9 mouse cellular contexts compared by ENCODE assay signal in the genomic region with DNA sequence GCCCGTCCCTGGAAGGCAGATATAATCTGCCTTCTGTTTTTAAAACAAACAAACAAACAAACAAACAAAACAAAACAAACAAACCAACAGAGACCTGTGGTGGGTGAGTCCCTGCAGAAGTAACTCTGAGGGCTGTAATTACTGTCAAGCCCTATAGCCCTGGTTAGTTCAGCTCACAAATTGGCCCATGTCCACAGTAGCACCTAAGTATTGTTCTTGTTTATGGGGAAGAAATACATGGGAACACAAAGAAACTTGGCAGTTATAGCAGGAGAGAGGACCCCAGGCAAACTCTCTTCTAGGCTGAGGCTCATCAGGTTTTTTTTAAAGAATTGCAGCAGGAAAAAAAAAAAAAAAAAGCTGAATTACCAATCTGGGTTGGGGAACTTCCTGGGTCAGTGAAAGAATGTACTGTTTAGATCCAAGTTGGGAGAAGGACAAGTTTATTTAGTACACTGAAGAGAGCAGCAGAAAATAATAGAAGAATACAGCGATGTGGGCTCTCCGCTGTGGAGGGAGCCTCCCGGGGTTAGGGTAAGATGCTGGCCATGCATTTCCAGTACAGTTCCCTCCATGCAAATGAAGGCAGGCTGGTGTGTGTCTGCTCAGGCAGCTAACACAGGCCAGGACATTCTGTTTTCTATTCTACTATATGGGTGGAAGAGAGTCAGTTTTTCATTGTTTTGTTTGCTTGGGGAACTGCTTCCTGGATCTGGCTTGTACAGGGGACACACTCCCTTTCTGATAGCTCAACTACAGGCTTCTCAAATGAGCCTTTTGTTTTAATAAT. TPM values are rescaled to one million over a fixed set of nuclear protein-coding genes. Genes with fewer than 3 reads are reported as not detected.
DNase-seq lines count a peak whose midpoint lies in the region; ATAC-seq lines count a peak whose summit lies in the region.
"Had no signal": no experiment of that assay in that cellular context is flagged by ENCODE, and none has a peak within 500 bp of the region (broad histone marks: within the 10 kb centered on the region; RNA-seq: fewer than 3 reads in every experiment).

No protein-coding gene starts in this region.

- DNase-seq in hindbrain, embryonic 14.5 days (ENCODE audit: low spot score) = peak; percentile 29
- DNase-seq in A20 (ENCODE audit: low read depth, low spot score) = peak; percentile 79
- peak; percentile 19 to 41 for DNase-seq in kidney, postnatal 4 days
- DNase-seq in adrenal gland, adult 18-20 months (ENCODE audit: low spot score in 2 of 2) = no peak
- no peak for DNase-seq in ovary, postnatal 36 days (ENCODE audit: low spot score)
- DNase-seq in urinary bladder, postnatal 36 days (ENCODE audit: low spot score in 2 of 2) = no peak

- no peaks in the 10 kb centered on the region for H3K27me3 ChIP-seq in hindbrain, embryonic 14.5 days (ENCODE audit: control insufficient read depth, insufficient read depth, low read length)
- H3K27me3 ChIP-seq in hindbrain, embryonic 16.5 days (replicated peaks; ENCODE audit: control insufficient read depth, insufficient read depth, low read length) = no peaks in the 10 kb centered on the region
- H3K27me3 ChIP-seq in embryonic facial prominence, embryonic 15.5 days = no peaks in the 10 kb centered on the region

- ATAC-seq in hindbrain, embryonic 14.5 days (ENCODE audit: low FRiP score) = no peak
- ATAC-seq in hindbrain, embryonic 16.5 days = no peak
- peak; percentile 47 for ATAC-seq in embryonic facial prominence, embryonic 15.5 days (ENCODE audit: insufficient number of reproducible peaks, low FRiP score, low TSS enrichment, low read depth)

- no peak overlapping the region for H3K4me3 ChIP-seq in hindbrain, embryonic 14.5 days (replicated peaks; ENCODE audit: low read length)
- no peak overlapping the region for H3K4me3 ChIP-seq in hindbrain, embryonic 16.5 days (ENCODE audit: low read length)
- no peak overlapping the region for H3K4me3 ChIP-seq in embryonic facial prominence, embryonic 15.5 days (replicated peaks)

- no peaks in the 10 kb centered on the region for H3K36me3 ChIP-seq in hindbrain, embryonic 14.5 days (replicated peaks; ENCODE audit: control insufficient read depth, insufficient read depth)
- H3K36me3 ChIP-seq in hindbrain, embryonic 16.5 days (ENCODE audit: control insufficient read depth, insufficient read depth, low read length) = no peaks in the 10 kb centered on the region
- H3K36me3 ChIP-seq in embryonic facial prominence, embryonic 15.5 days = no peaks in the 10 kb centered on the region

- H3K9ac ChIP-seq in hindbrain, embryonic 14.5 days = no peak overlapping the region
- no peak overlapping the region for H3K9ac ChIP-seq in hindbrain, embryonic 16.5 days (ENCODE audit: low read depth, low read length)
- no peak overlapping the region for H3K9ac ChIP-seq in embryonic facial prominence, embryonic 15.5 days

- 28% methylated on average over 4 of the region's 4 CpGs for WGBS in hindbrain, embryonic 14.5 days
- 37% methylated on average over 4 of the region's 4 CpGs for WGBS in hindbrain, embryonic 16.5 days
- 29% methylated on average over 4 of the region's 4 CpGs for WGBS in embryonic facial prominence, embryonic 15.5 days

- no peak overlapping the region for H3K4me2 ChIP-seq in hindbrain, embryonic 14.5 days (replicated peaks)
- no peak overlapping the region for H3K4me2 ChIP-seq in hindbrain, embryonic 16.5 days (ENCODE audit: low read length)
- no peak overlapping the region for H3K4me2 ChIP-seq in embryonic facial prominence, embryonic 15.5 days (replicated peaks)

- no peaks in the 10 kb centered on the region for H3K4me1 ChIP-seq in hindbrain, embryonic 14.5 days (replicated peaks; ENCODE audit: control insufficient read depth, insufficient read depth, low read length)
- H3K4me1 ChIP-seq in hindbrain, embryonic 16.5 days (ENCODE audit: control insufficient read depth, insufficient read depth, low read depth, low read length) = peaks cover 2% of the 10 kb centered on the region
- H3K4me1 ChIP-seq in embryonic facial prominence, embryonic 15.5 days = peaks cover 19% of the 10 kb centered on the region

- H3K9me3 ChIP-seq in hindbrain, embryonic 14.5 days (ENCODE audit: control insufficient read depth, low read length) = no peaks in the 10 kb centered on the region
- H3K9me3 ChIP-seq in hindbrain, embryonic 16.5 days (ENCODE audit: control insufficient read depth, low read length) = no peaks in the 10 kb centered on the region
- no peaks in the 10 kb centered on the region for H3K9me3 ChIP-seq in embryonic facial prominence, embryonic 15.5 days (replicated peaks)

- no peak overlapping the region for H3K27ac ChIP-seq in hindbrain, embryonic 14.5 days
- no peak overlapping the region for H3K27ac ChIP-seq in hindbrain, embryonic 16.5 days (ENCODE audit: low read depth, low read length)
- peak overlapping the region; percentile 83 for H3K27ac ChIP-seq in embryonic facial prominence, embryonic 15.5 days (replicated peaks)

RNA-seq across cellular contexts. Expression of a gene that starts 22.1 kb away (rescaled TPM):
- polyA plus RNA-seq in hindbrain, embryonic 14.5 days (2014; fragmentation: Nextera tagmentation; extraction: Ambion mirVana) = 35.2 and 42.0 TPM in 2 replicates
- polyA plus RNA-seq in hindbrain, embryonic 16.5 days (2015; fragmentation: Nextera tagmentation; extraction: Ambion mirVana) = 25.3 and 32.3 TPM in 2 replicates
- polyA plus RNA-seq in embryonic facial prominence, embryonic 15.5 days (2015; fragmentation: Nextera tagmentation; extraction: Ambion mirVana) = 17.0 and 18.8 TPM in 2 replicates
- 1 to 10 TPM; 7.5 to 9.2 TPM for total RNA-seq in adrenal gland, adult 18-20 months (2021)

RNA-seq across cellular contexts. Expression of a gene that starts 22.6 kb away (rescaled TPM):
- 0.09 and 0.33 TPM in 2 replicates for polyA plus RNA-seq in hindbrain, embryonic 14.5 days (2014; fragmentation: Nextera tagmentation; extraction: Ambion mirVana)
- 0.11 and 0.24 TPM in 2 replicates for polyA plus RNA-seq in hindbrain, embryonic 16.5 days (2015; fragmentation: Nextera tagmentation; extraction: Ambion mirVana)
- 11.6 and 14.1 TPM in 2 replicates for polyA plus RNA-seq in embryonic facial prominence, embryonic 15.5 days (2015; fragmentation: Nextera tagmentation; extraction: Ambion mirVana)
- under 1 TPM in 1 of 2 experiments, not detected in 1; 0.07 TPM for total RNA-seq in adrenal gland, adult 18-20 months (2021)
- total RNA-seq: granulocyte monocyte progenitor cell, adult 5-6 weeks had no signal

Comparison
In these comparisons a context has a peak if more than half of its experiments do, and no peak if none do; other contexts are left out.
1. DNase-seq: peak in hindbrain, embryonic 14.5 days (single experiment), A20 (single experiment) and kidney, postnatal 4 days (2 of 2); none in adrenal gland, adult 18-20 months (0 of 2), ovary, postnatal 36 days (single experiment) and urinary bladder, postnatal 36 days (0 of 2).